In the genomic region with DNA sequence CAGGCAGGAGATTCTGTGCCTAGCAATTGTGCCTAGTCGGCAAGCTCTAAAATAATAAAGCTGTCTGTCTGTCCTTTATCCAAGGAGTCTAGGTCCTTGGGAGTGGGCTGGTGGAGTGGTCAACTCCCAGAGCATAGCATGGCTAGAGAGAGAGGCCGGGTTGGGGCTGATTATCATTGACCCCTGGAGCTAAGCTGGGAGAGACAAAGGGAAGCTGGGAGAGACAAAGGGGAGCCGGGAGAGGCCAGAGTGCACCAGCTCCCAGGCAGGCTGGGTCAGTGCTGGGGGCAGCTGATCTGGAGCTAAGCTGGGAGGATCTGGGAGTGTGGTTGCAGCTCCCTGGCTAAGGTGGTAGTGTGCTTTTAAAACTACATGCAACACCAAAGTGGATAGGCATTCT, we compare ENCODE assay signal across 18 mouse cellular contexts. TPM values are rescaled to one million over a fixed set of nuclear protein-coding genes. Genes with fewer than 3 reads are reported as not detected.
"Had no signal": no experiment of that assay in that cellular context is flagged by ENCODE, and none has a peak within 500 bp of the region (broad histone marks: within the 10 kb centered on the region; RNA-seq: fewer than 3 reads in every experiment).

No protein-coding gene starts in this region.

- H3K27ac ChIP-seq: left cerebral cortex, adult 2 months; limb, embryonic 10.5 days; liver, embryonic 15.5 days; stomach, postnatal 0 days had no signal

- H3K9me3 ChIP-seq: limb, embryonic 10.5 days; liver, embryonic 15.5 days had no signal

- H3K36me3 ChIP-seq: limb, embryonic 10.5 days; liver, embryonic 15.5 days had no signal

- DNase-seq: kidney, adult 8-10 months; kidney, postnatal 25 days; lung, adult 2 months; lung, postnatal 36 days had no signal

- ATAC-seq: intestine, embryonic 16.5 days; lung, postnatal 0 days had no signal

- H3K9ac ChIP-seq: liver, embryonic 15.5 days had no signal

- H3K4me2 ChIP-seq: liver, embryonic 11.5 days; liver, embryonic 15.5 days had no signal

- H3K4me3 ChIP-seq: left cerebral cortex, adult 2 months; limb, embryonic 10.5 days; liver, embryonic 15.5 days had no signal

RNA-seq across cellular contexts. Expression of a gene that starts 9.2 kb away (rescaled TPM):
- total RNA-seq: layer of hippocampus, adult 18-20 months; layer of hippocampus, postnatal 25 days; left cerebral cortex, adult 2 months; left cerebral cortex, postnatal 14 days; megakaryocyte progenitor cell, adult 5-6 weeks had no signal
- polyA plus RNA-seq: limb, embryonic 10.5 days; limb, embryonic 14.5 days; liver, embryonic 11.5 days; liver, embryonic 15.5 days; lung, adult 2 months; lung, postnatal 0 days; midbrain, postnatal 0 days; stomach, postnatal 0 days had no signal

RNA-seq across cellular contexts. Expression of a gene that starts 22.7 kb away (rescaled TPM):
- total RNA-seq: layer of hippocampus, adult 18-20 months; layer of hippocampus, postnatal 25 days; left cerebral cortex, adult 2 months; left cerebral cortex, postnatal 14 days; megakaryocyte progenitor cell, adult 5-6 weeks; midbrain, postnatal 0 days had no signal
- polyA plus RNA-seq: intestine, embryonic 16.5 days; limb, embryonic 10.5 days; limb, embryonic 14.5 days; liver, embryonic 11.5 days; liver, embryonic 15.5 days; lung, adult 2 months; lung, postnatal 0 days; midbrain, postnatal 0 days; neural tube, embryonic 14.5 days; stomach, postnatal 0 days had no signal
